Mouse (Mus musculus): ENCODE data around the gene Gm21974.
"Not testable (repeated sequence)": the region's sequence is repeated elsewhere in the genome, so short reads cannot be mapped to it uniquely, and the experiment has no call there.

Gm21974 gene

GRCm38 (mm10) chr7:127912938-127913337, 17.7 kb upstream of the Gm21974 start:
- DNase-seq: no peak

GRCm38 (mm10) chr7:127912190-127912871, 17.1 kb upstream of the Gm21974 start, which contains the start of gene Kat8:
Gene Kat8, plus strand, starts transcription at chr7:127912516.
- peak; percentile 65 to 72 for DNase-seq

- DNase-seq: no peak
Measured at GRCm38 (mm10) chr7:127908656-127909055, 13.4 kb upstream of the Gm21974 start.

- DNase-seq: no peak
Measured at GRCm38 (mm10) chr7:127907939-127908338, 12.7 kb upstream of the Gm21974 start.

- peak; percentile 57 to 62 for DNase-seq
Measured at GRCm38 (mm10) chr7:127903971-127904796, 8.9 kb upstream of the Gm21974 start, which contains the start of gene Bckdk. Gene Bckdk, plus strand, starts transcription at chr7:127904082.

GRCm38 (mm10) chr7:127901772-127902171, 6.5 kb upstream of the Gm21974 start:
- DNase-seq: no peak

- DNase-seq: no peak
Measured at GRCm38 (mm10) chr7:127899997-127900396, 4.7 kb upstream of the Gm21974 start.

GRCm38 (mm10) chr7:127898179-127898956, 3.1 kb upstream of the Gm21974 start:
- no peak for DNase-seq

GRCm38 (mm10) chr7:127897542-127897941, 2.3 kb upstream of the Gm21974 start:
- no peak for DNase-seq

- DNase-seq: peak in 1 of 2 experiments; percentile 53
Measured at GRCm38 (mm10) chr7:127896384-127896783, 1.1 kb upstream of the Gm21974 start.

- not testable (repeated sequence) for DNase-seq
Measured at GRCm38 (mm10) chr7:127895891-127896290, 637 bp upstream of the Gm21974 start.

GRCm38 (mm10) chr7:127894480-127894879, 774 bp downstream of the Gm21974 start:
- DNase-seq: no peak

GRCm38 (mm10) chr7:127890798-127891197, 4.5 kb downstream of the Gm21974 start, which contains the start of gene Prss53:
Gene Prss53, minus strand, starts transcription at chr7:127890970.
- DNase-seq: no peak

GRCm38 (mm10) chr7:127888821-127889220, 6.4 kb downstream of the Gm21974 start:
- no peak for DNase-seq

GRCm38 (mm10) chr7:127887781-127888180, 7.5 kb downstream of the Gm21974 start:
- no peak for DNase-seq

GRCm38 (mm10) chr7:127887191-127887590, 8.1 kb downstream of the Gm21974 start:
- DNase-seq: no peak

GRCm38 (mm10) chr7:127886551-127886950, 8.7 kb downstream of the Gm21974 start:
- DNase-seq: no peak

GRCm38 (mm10) chr7:127885951-127886350, 9.3 kb downstream of the Gm21974 start:
- no peak for DNase-seq

- no peak for DNase-seq
Measured at GRCm38 (mm10) chr7:127880431-127880830, 14.8 kb downstream of the Gm21974 start.

- DNase-seq: no peak
Measured at GRCm38 (mm10) chr7:127879301-127879700, 16.0 kb downstream of the Gm21974 start.

GRCm38 (mm10) chr7:127876467-127877348, 18.5 kb downstream of the Gm21974 start, which contains the start of gene Zfp668:
Gene Zfp668, minus strand, starts transcription at chr7:127876828.
- DNase-seq: peak; percentile 64 to 81

GRCm38 (mm10) chr7:127876041-127876466, 19.2 kb downstream of the Gm21974 start, which contains the start of gene Zfp646:
Gene Zfp646, plus strand, starts transcription at chr7:127876221.
- DNase-seq: peak; percentile 53 to 73
